Mouse (Mus musculus): Measurements from ENCODE around the gene Lrrc51. TPM values are rescaled to one million over a fixed set of nuclear protein-coding genes. Genes with fewer than 3 reads are reported as not detected.
"Not testable (repeated sequence)": the region's sequence is repeated elsewhere in the genome, so short reads cannot be mapped to it uniquely, and the experiment has no call there.

Gene Lrrc51
- polyA plus RNA-seq, 1 experiment from 2014 or later = 9.8 TPM

GRCm38 (mm10) chr7:101963621-101964020, 29.9 kb upstream of the Lrrc51 start:
- Histone ChIP-seq H3K9ac (no peak overlapping the region), H3K4me1 (peaks cover under 1% of the 10 kb centered on the region; the same call in 1 of the 2 replicates), H3K4me2 (replicated peaks) (no peak overlapping the region), H3K27me3 (no peaks in the 10 kb centered on the region), H3K27ac (no peak overlapping the region), H3K36me3 (no peaks in the 10 kb centered on the region), H3K9me3 (no peaks in the 10 kb centered on the region), H3K4me3 (no peak overlapping the region)
- no peak for ATAC-seq (ENCODE audit: insufficient number of reproducible peaks, insufficient read depth, low FRiP score, low TSS enrichment)
- 89% methylated on average over 2 of the region's 2 CpGs for WGBS

GRCm38 (mm10) chr7:101962829-101963228, 29.1 kb upstream of the Lrrc51 start:
- Histone ChIP-seq H3K36me3 (no peaks in the 10 kb centered on the region), H3K9ac (no peak overlapping the region), H3K9me3 (no peaks in the 10 kb centered on the region), H3K27ac (no peak overlapping the region), H3K4me1 (no peaks in the 10 kb centered on the region), H3K27me3 (no peaks in the 10 kb centered on the region), H3K4me3 (no peak overlapping the region), H3K4me2 (replicated peaks) (no peak overlapping the region)
- 94% methylated on average over 2 of the region's 2 CpGs for WGBS
- no peak for ATAC-seq (ENCODE audit: insufficient number of reproducible peaks, insufficient read depth, low FRiP score, low TSS enrichment)

GRCm38 (mm10) chr7:101956911-101957310, 23.2 kb upstream of the Lrrc51 start:
- H3K9ac ChIP-seq = no peak overlapping the region
- H3K9me3 ChIP-seq = no peaks in the 10 kb centered on the region
- H3K36me3 ChIP-seq = no peaks in the 10 kb centered on the region
- H3K27me3 ChIP-seq = no peaks in the 10 kb centered on the region
- no peaks in the 10 kb centered on the region for H3K4me1 ChIP-seq
- H3K4me2 ChIP-seq (replicated peaks) = no peak overlapping the region
- WGBS = 91% methylated on average over 5 of the region's 5 CpGs
- no peak overlapping the region for H3K27ac ChIP-seq
- H3K4me3 ChIP-seq = no peak overlapping the region
- no peak for ATAC-seq (ENCODE audit: insufficient number of reproducible peaks, insufficient read depth, low FRiP score, low TSS enrichment)

DNA sequence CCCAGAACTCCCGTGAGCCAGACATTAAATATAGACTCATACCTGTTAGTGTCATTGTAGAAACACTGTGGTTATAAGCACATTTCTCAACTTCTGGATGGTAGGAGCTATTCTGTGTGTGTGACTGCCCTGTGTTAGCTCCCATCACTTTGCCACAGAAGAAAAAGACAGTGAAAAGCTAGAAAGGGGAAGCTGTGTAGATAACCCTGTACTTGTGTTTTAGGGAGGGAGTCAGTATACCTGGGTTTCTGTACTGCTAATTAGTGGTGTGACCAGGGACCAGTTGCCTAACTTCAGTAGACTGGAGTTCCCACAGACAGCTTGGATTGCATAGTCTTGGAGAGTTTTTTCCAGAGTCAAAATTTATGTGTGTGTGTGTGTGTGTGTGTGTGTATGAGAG, 22.8 kb upstream of the Lrrc51 start:
- Histone ChIP-seq H3K4me2 (replicated peaks) (no peak overlapping the region), H3K36me3 (no peaks in the 10 kb centered on the region), H3K27ac (no peak overlapping the region), H3K9me3 (no peaks in the 10 kb centered on the region), H3K27me3 (no peaks in the 10 kb centered on the region), H3K4me1 (no peaks in the 10 kb centered on the region), H3K9ac (no peak overlapping the region), H3K4me3 (no peak overlapping the region)
- no peak for ATAC-seq (ENCODE audit: insufficient number of reproducible peaks, insufficient read depth, low FRiP score, low TSS enrichment)
- 94% methylated on average over 1 of the region's 1 CpGs for WGBS

- 80% methylated on average over 4 of the region's 4 CpGs for WGBS
- H3K9me3 ChIP-seq = no peaks in the 10 kb centered on the region
- no peak overlapping the region for H3K4me3 ChIP-seq
- H3K27ac ChIP-seq = no peak overlapping the region
- no peaks in the 10 kb centered on the region for H3K36me3 ChIP-seq
- no peaks in the 10 kb centered on the region for H3K4me1 ChIP-seq
- H3K27me3 ChIP-seq = no peaks in the 10 kb centered on the region
- ATAC-seq (ENCODE audit: insufficient number of reproducible peaks, insufficient read depth, low FRiP score, low TSS enrichment) = no peak
- no peak overlapping the region for H3K4me2 ChIP-seq (replicated peaks)
- no peak overlapping the region for H3K9ac ChIP-seq
Observed at GRCm38 (mm10) chr7:101955862-101956261, 22.2 kb upstream of the Lrrc51 start.

DNA sequence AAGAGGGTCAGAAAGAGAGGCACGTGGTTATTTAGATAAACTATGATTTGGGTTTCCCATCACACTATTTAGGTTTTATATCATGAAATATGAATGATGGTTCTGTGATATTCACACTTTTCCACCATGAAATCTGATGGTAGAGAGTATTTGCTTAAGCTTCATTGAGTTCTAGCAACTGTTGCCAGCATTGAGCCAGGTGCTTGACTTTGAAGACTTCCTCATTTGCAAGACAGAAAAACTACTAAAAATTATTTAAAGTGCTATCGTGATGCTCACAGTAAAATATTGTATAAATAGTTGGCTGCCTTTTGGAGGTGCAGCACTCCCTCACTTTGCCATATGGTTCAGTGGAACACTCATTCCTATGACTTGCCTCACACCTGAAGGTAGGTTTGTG, 21.6 kb upstream of the Lrrc51 start:
- WGBS = 86% methylated on average over 2 of the region's 2 CpGs
- Histone ChIP-seq H3K27me3 (no peaks in the 10 kb centered on the region), H3K4me2 (replicated peaks) (no peak overlapping the region), H3K36me3 (no peaks in the 10 kb centered on the region), H3K27ac (no peak overlapping the region), H3K4me3 (no peak overlapping the region), H3K9ac (no peak overlapping the region), H3K4me1 (no peaks in the 10 kb centered on the region), H3K9me3 (no peaks in the 10 kb centered on the region)
- ATAC-seq (ENCODE audit: insufficient number of reproducible peaks, insufficient read depth, low FRiP score, low TSS enrichment) = no peak

GRCm38 (mm10) chr7:101954163-101954562, 20.5 kb upstream of the Lrrc51 start:
- Histone ChIP-seq H3K9ac (no peak overlapping the region), H3K4me2 (replicated peaks) (no peak overlapping the region), H3K27me3 (no peaks in the 10 kb centered on the region), H3K36me3 (no peaks in the 10 kb centered on the region), H3K4me3 (no peak overlapping the region), H3K27ac (no peak overlapping the region), H3K9me3 (no peaks in the 10 kb centered on the region), H3K4me1 (no peaks in the 10 kb centered on the region)
- 99% methylated on average over 2 of the region's 2 CpGs for WGBS
- ATAC-seq (ENCODE audit: insufficient number of reproducible peaks, insufficient read depth, low FRiP score, low TSS enrichment) = no peak

- H3K9me3 ChIP-seq = no peaks in the 10 kb centered on the region
- no peak overlapping the region for H3K27ac ChIP-seq
- H3K4me2 ChIP-seq (replicated peaks) = no peak overlapping the region
- no peaks in the 10 kb centered on the region for H3K4me1 ChIP-seq
- H3K9ac ChIP-seq = no peak overlapping the region
- H3K27me3 ChIP-seq = no peaks in the 10 kb centered on the region
- H3K36me3 ChIP-seq = no peaks in the 10 kb centered on the region
- ATAC-seq (ENCODE audit: insufficient number of reproducible peaks, insufficient read depth, low FRiP score, low TSS enrichment) = no peak
- no peak overlapping the region for H3K4me3 ChIP-seq
- 68% methylated on average over 2 of the region's 2 CpGs for WGBS
Observed at GRCm38 (mm10) chr7:101952098-101952497, 18.4 kb upstream of the Lrrc51 start.

DNA sequence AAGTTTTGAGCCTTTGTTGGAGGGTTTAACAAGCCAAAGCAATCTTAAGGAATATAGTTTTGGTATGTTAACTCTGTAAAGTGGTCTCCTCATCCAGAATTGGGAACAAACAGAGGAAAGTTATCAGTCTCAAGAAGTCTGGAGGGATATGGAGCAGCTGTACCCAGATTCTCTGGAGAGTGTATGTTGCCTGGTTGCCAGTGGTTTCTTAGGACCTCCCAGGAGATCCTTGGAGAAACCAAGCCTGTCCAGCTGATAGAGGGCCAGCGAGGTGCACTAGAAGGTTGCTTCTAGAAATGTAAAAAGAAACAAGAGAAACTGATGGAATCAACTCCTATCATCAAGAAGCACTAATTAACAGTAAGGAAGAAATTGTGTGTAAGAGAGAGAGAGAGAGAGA, 18.0 kb upstream of the Lrrc51 start:
- H3K9ac ChIP-seq = no peak overlapping the region
- H3K27me3 ChIP-seq = no peaks in the 10 kb centered on the region
- WGBS = 84% methylated on average over 1 of the region's 1 CpGs

DNA sequence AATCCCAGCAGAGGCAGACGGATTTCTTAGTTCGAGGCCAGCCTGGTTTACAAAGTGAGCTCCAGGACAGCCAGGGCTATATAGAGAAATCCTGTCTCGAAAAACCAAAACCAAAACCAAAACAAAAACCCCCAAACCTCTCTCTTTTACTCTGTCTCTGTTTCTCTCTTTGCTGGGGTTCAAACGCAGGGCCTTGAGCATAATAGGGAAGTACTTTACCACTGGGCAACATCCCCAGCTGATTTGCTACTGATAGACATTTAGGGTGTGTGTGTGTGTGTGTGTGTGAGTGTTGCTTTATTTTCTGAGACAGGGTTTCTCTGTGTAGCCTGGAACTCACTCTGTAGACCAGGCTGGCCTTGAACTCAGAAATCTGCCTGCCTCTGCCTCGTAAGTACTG, 15.3 kb upstream of the Lrrc51 start:
- H3K9me3 ChIP-seq; H3K9ac ChIP-seq; ATAC-seq (ENCODE audit: insufficient number of reproducible peaks, insufficient read depth, low FRiP score, low TSS enrichment); H3K4me2 ChIP-seq (replicated peaks); H3K36me3 ChIP-seq; H3K4me1 ChIP-seq; H3K4me3 ChIP-seq; H3K27me3 ChIP-seq; H3K27ac ChIP-seq: not testable (repeated sequence)
- 90% methylated on average over 5 of the region's 5 CpGs for WGBS

More for the DNA sequence above, 18.0 kb upstream of the Lrrc51 start:
- no peak for ATAC-seq (ENCODE audit: insufficient number of reproducible peaks, insufficient read depth, low FRiP score, low TSS enrichment)
- Histone ChIP-seq H3K27ac (no peak overlapping the region), H3K4me1 (no peaks in the 10 kb centered on the region), H3K4me3 (no peak overlapping the region), H3K4me2 (replicated peaks) (no peak overlapping the region), H3K36me3 (no peaks in the 10 kb centered on the region), H3K9me3 (no peaks in the 10 kb centered on the region)

DNA sequence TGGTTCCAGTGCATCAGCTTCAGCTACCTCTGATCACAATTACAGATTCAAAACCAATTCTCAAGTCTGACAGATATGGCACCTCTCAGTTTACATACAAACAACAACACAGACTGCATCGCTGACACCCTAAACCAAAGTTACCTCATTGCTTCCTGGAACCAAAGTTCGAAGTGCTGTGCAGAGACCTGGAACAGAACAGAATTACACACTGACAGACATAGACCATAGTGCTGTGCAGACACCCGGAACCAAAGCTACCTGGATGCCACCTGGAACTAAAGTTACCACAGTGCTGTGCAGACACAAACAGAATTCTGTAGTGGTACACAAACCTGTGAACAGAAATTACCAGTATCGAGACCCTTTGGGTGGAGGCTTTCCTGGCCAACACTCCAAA, 6.1 kb upstream of the Lrrc51 start:
- 92% methylated on average over 4 of the region's 4 CpGs for WGBS
- Histone ChIP-seq H3K9me3 (no peaks in the 10 kb centered on the region), H3K4me3 (no peak overlapping the region), H3K27ac (no peak overlapping the region), H3K27me3 (no peaks in the 10 kb centered on the region), H3K36me3 (peaks cover 12% of the 10 kb centered on the region; the same call in 1 of the 2 replicates), H3K4me2 (replicated peaks) (no peak overlapping the region), H3K9ac (no peak overlapping the region), H3K4me1 (peaks cover 6% of the 10 kb centered on the region)
- ATAC-seq (ENCODE audit: insufficient number of reproducible peaks, insufficient read depth, low FRiP score, low TSS enrichment) = no peak

- no peaks in the 10 kb centered on the region for H3K27me3 ChIP-seq
- H3K9ac ChIP-seq = no peak overlapping the region
- H3K4me3 ChIP-seq = no peak overlapping the region
- H3K4me1 ChIP-seq = peaks cover 6% of the 10 kb centered on the region
- H3K36me3 ChIP-seq = peaks cover 12% of the 10 kb centered on the region; the same call in 1 of the 2 replicates
- no peak overlapping the region for H3K27ac ChIP-seq
- no peak overlapping the region for H3K4me2 ChIP-seq (replicated peaks)
- 86% methylated on average over 2 of the region's 2 CpGs for WGBS
- no peaks in the 10 kb centered on the region for H3K9me3 ChIP-seq
- no peak for ATAC-seq (ENCODE audit: insufficient number of reproducible peaks, insufficient read depth, low FRiP score, low TSS enrichment)
Observed at GRCm38 (mm10) chr7:101938348-101938747, 4.7 kb upstream of the Lrrc51 start.

GRCm38 (mm10) chr7:101937569-101937968, 3.9 kb upstream of the Lrrc51 start:
- Histone ChIP-seq H3K4me1 (peaks cover 6% of the 10 kb centered on the region), H3K4me3 (no peak overlapping the region), H3K4me2 (replicated peaks) (no peak overlapping the region), H3K9ac (no peak overlapping the region), H3K9me3 (no peaks in the 10 kb centered on the region), H3K27ac (no peak overlapping the region), H3K36me3 (peaks cover 12% of the 10 kb centered on the region; the same call in 1 of the 2 replicates), H3K27me3 (no peaks in the 10 kb centered on the region)
- no peak for ATAC-seq (ENCODE audit: insufficient number of reproducible peaks, insufficient read depth, low FRiP score, low TSS enrichment)
- 95% methylated on average over 4 of the region's 4 CpGs for WGBS
